In genomic region chr17:43675228-43675627, GRCm38 (mm10) we compare ENCODE assay signal across 11 mouse cellular contexts. TPM values are rescaled to one million over a fixed set of nuclear protein-coding genes. Genes with fewer than 3 reads are reported as not detected.
A peak's percentile ranks its signal among the peaks of the same experiment; 100 is the strongest.
DNase-seq lines count a peak whose midpoint lies in the region; ATAC-seq and TF ChIP-seq lines count a peak whose summit lies in the region.
"Had no signal": no experiment of that assay in that cellular context is flagged by ENCODE, and none has a peak within 500 bp of the region (broad histone marks: within the 10 kb centered on the region; RNA-seq: fewer than 3 reads in every experiment).

No protein-coding gene starts in this region.

- H3K27me3 ChIP-seq in midbrain, embryonic 11.5 days (ENCODE audit: control insufficient read depth, insufficient read depth, low read length) = no peaks in the 10 kb centered on the region
- H3K27me3 ChIP-seq in midbrain, postnatal 0 days (ENCODE audit: insufficient read depth, low read length) = no peaks in the 10 kb centered on the region
- no peaks in the 10 kb centered on the region for H3K27me3 ChIP-seq in forebrain, postnatal 0 days (ENCODE audit: insufficient read depth, low read length)
- H3K27me3 ChIP-seq: neural tube, embryonic 15.5 days had no signal

- H3K36me3 ChIP-seq in midbrain, embryonic 11.5 days (ENCODE audit: control insufficient read depth, insufficient read depth, low read length) = no peaks in the 10 kb centered on the region
- no peaks in the 10 kb centered on the region for H3K36me3 ChIP-seq in midbrain, postnatal 0 days (ENCODE audit: insufficient read depth, low read length)
- H3K36me3 ChIP-seq in forebrain, postnatal 0 days (ENCODE audit: insufficient read depth) = no peaks in the 10 kb centered on the region
- H3K36me3 ChIP-seq: neural tube, embryonic 15.5 days had no signal

- TF ChIP-seq CTCF in midbrain, postnatal 0 days (IDR thresholded peaks at IDR 0.05) = no peak
- no peak for TF ChIP-seq CTCF in forebrain, postnatal 0 days (IDR thresholded peaks at IDR 0.05; ENCODE audit: low read depth)

- DNase-seq in adrenal gland, adult 2 months = peak; percentile 17
- no peak for DNase-seq in adrenal gland, adult 18-20 months (ENCODE audit: low spot score in 2 of 2)
- peak; percentile 21 for DNase-seq in midbrain, embryonic 11.5 days (ENCODE audit: low spot score, missing footprints)
- no peak for DNase-seq in midbrain, postnatal 0 days (ENCODE audit: low spot score)
- DNase-seq in forebrain, postnatal 0 days = no peak
- DNase-seq: gastrocnemius, postnatal 25 days had no signal

- no peak overlapping the region for H3K27ac ChIP-seq in midbrain, embryonic 11.5 days (ENCODE audit: low read depth, low read length)
- no peak overlapping the region for H3K27ac ChIP-seq in midbrain, postnatal 0 days (ENCODE audit: low read depth, low read length)
- no peak overlapping the region for H3K27ac ChIP-seq in forebrain, postnatal 0 days (ENCODE audit: low read depth, low read length)
- H3K27ac ChIP-seq: neural tube, embryonic 15.5 days had no signal

- WGBS in midbrain, embryonic 11.5 days = 86% methylated on average over 1 of the region's 1 CpGs
- WGBS in midbrain, postnatal 0 days = 61% methylated on average over 1 of the region's 1 CpGs
- 50% methylated on average over 1 of the region's 1 CpGs for WGBS in forebrain, postnatal 0 days

- H3K4me3 ChIP-seq in midbrain, embryonic 11.5 days (ENCODE audit: low read depth, low read length) = no peak overlapping the region
- no peak overlapping the region for H3K4me3 ChIP-seq in midbrain, postnatal 0 days (ENCODE audit: low read depth, low read length)
- H3K4me3 ChIP-seq in forebrain, postnatal 0 days (ENCODE audit: low read depth, low read length) = no peak overlapping the region
- H3K4me3 ChIP-seq: neural tube, embryonic 15.5 days had no signal

- no peak for ATAC-seq in midbrain, embryonic 11.5 days (ENCODE audit: low FRiP score)
- ATAC-seq in midbrain, postnatal 0 days (ENCODE audit: low FRiP score) = no peak
- ATAC-seq in hematopoietic stem cell, adult 5-6 weeks (replicated peaks in 1 of 2; ENCODE audit: insufficient read depth in 1 of 2, low FRiP score in 2 of 2, low TSS enrichment in 1 of 2, low read depth in 1 of 2, poor library complexity in 2 of 2, severe bottlenecking in 2 of 2) = peak; percentile 27 to 29; a peak in 2 of 4 replicates
- peak; percentile 74 for ATAC-seq in megakaryocyte, adult 5-6 weeks (ENCODE audit: poor library complexity, severe bottlenecking)
- no peak for ATAC-seq in forebrain, postnatal 0 days
- ATAC-seq in erythroid progenitor cell, adult 5-6 weeks (replicated peaks; ENCODE audit: low FRiP score, poor library complexity, severe bottlenecking) = no peak

- no peak overlapping the region for H3K4me2 ChIP-seq in midbrain, embryonic 11.5 days
- H3K4me2 ChIP-seq in midbrain, postnatal 0 days (ENCODE audit: low read depth, low read length, poor library complexity, severe bottlenecking) = no peak overlapping the region
- no peak overlapping the region for H3K4me2 ChIP-seq in forebrain, postnatal 0 days (ENCODE audit: low read depth)
- H3K4me2 ChIP-seq: neural tube, embryonic 15.5 days had no signal

- H3K9me3 ChIP-seq in midbrain, embryonic 11.5 days (ENCODE audit: control insufficient read depth, low read length) = no peaks in the 10 kb centered on the region
- no peaks in the 10 kb centered on the region for H3K9me3 ChIP-seq in midbrain, postnatal 0 days (ENCODE audit: low read length)
- H3K9me3 ChIP-seq in forebrain, postnatal 0 days (ENCODE audit: low read length) = no peaks in the 10 kb centered on the region
- H3K9me3 ChIP-seq: neural tube, embryonic 15.5 days had no signal

- no peak overlapping the region for H3K9ac ChIP-seq in midbrain, embryonic 11.5 days (ENCODE audit: low read length)
- H3K9ac ChIP-seq in midbrain, postnatal 0 days (replicated peaks; ENCODE audit: low read length, poor library complexity, severe bottlenecking) = no peak overlapping the region
- H3K9ac ChIP-seq in forebrain, postnatal 0 days = no peak overlapping the region
- H3K9ac ChIP-seq: neural tube, embryonic 15.5 days had no signal

- no peaks in the 10 kb centered on the region for H3K4me1 ChIP-seq in midbrain, embryonic 11.5 days (ENCODE audit: control insufficient read depth, insufficient read depth, low read length)
- no peaks in the 10 kb centered on the region for H3K4me1 ChIP-seq in midbrain, postnatal 0 days (ENCODE audit: insufficient read depth, low read length)
- no peaks in the 10 kb centered on the region for H3K4me1 ChIP-seq in forebrain, postnatal 0 days (ENCODE audit: insufficient read depth)
- H3K4me1 ChIP-seq: neural tube, embryonic 15.5 days had no signal

RNA-seq across cellular contexts. Expression of gene Cyp39a1, which starts 8.0 kb away (rescaled TPM):
- total RNA-seq in adrenal gland, adult 2 months (2021) = 1 to 10 TPM; 2.0 to 2.2 TPM
- 0.26 and 0.27 TPM in 2 replicates for polyA plus RNA-seq in adrenal gland, adult 2 months (2012; rRNA removed)
- 1 to 10 TPM; 1.9 to 2.8 TPM for total RNA-seq in adrenal gland, adult 18-20 months (2021)
- 31.4 and 37.0 TPM in 2 replicates for polyA plus RNA-seq in midbrain, embryonic 11.5 days (2014; fragmentation: Nextera tagmentation; extraction: Ambion mirVana)
- 1.3 and 1.5 TPM in 2 replicates for total RNA-seq in midbrain, postnatal 0 days (2014; rRNA removed)
- 5.6 and 6.1 TPM in 2 replicates for polyA plus RNA-seq in midbrain, postnatal 0 days (2015; fragmentation: Nextera tagmentation; extraction: Ambion mirVana)
- 1.4 and 4.2 TPM in 2 replicates for total RNA-seq in hematopoietic stem cell, adult 5-6 weeks (2017)
- total RNA-seq in megakaryocyte, adult 5-6 weeks (2015) = 9.0 and 10.1 TPM in 2 replicates
- total RNA-seq in megakaryocyte, adult 5-6 weeks (2017) = 11.1 and 15.2 TPM in 2 replicates
- total RNA-seq in forebrain, postnatal 0 days (2014; rRNA removed) = 1.2 and 1.7 TPM in 2 replicates
- 7.7 and 8.9 TPM in 2 replicates for polyA plus RNA-seq in forebrain, postnatal 0 days (2015; fragmentation: Nextera tagmentation; extraction: Ambion mirVana)
- total RNA-seq in erythroid progenitor cell, adult 5-6 weeks (2015; ENCODE audit: low replicate concordance) = 1.4 and 3.4 TPM in 2 replicates
- total RNA-seq in erythroid progenitor cell, adult 5-6 weeks (2017; ENCODE audit: low replicate concordance) = 0.13 TPM in 1 of 2 replicates, not detected in the other
- total RNA-seq: megakaryocyte-erythroid progenitor cell, adult 5-6 weeks had no signal

RNA-seq across cellular contexts. Expression of gene Slc25a27, which starts 8.2 kb away (rescaled TPM):
- 1 to 10 TPM; 2.1 to 2.2 TPM for total RNA-seq in adrenal gland, adult 2 months (2021)
- polyA plus RNA-seq in adrenal gland, adult 2 months (2012; rRNA removed) = 2.1 and 3.8 TPM in 2 replicates
- 1 to 10 TPM; 3.2 to 3.4 TPM for total RNA-seq in adrenal gland, adult 18-20 months (2021)
- polyA plus RNA-seq in midbrain, embryonic 11.5 days (2014; fragmentation: Nextera tagmentation; extraction: Ambion mirVana) = 26.8 and 30.8 TPM in 2 replicates
- 44.2 and 60.2 TPM in 2 replicates for total RNA-seq in midbrain, postnatal 0 days (2014; rRNA removed)
- 63.0 and 74.4 TPM in 2 replicates for polyA plus RNA-seq in midbrain, postnatal 0 days (2015; fragmentation: Nextera tagmentation; extraction: Ambion mirVana)
- 11.0 and 13.3 TPM in 2 replicates for total RNA-seq in hematopoietic stem cell, adult 5-6 weeks (2017)
- total RNA-seq in megakaryocyte, adult 5-6 weeks (2015) = 1.6 and 2.1 TPM in 2 replicates
- total RNA-seq in megakaryocyte, adult 5-6 weeks (2017) = 2.0 and 2.2 TPM in 2 replicates
- 48.6 and 61.8 TPM in 2 replicates for total RNA-seq in forebrain, postnatal 0 days (2014; rRNA removed)
- 28.0 and 54.3 TPM in 2 replicates for polyA plus RNA-seq in forebrain, postnatal 0 days (2015; fragmentation: Nextera tagmentation; extraction: Ambion mirVana)
- total RNA-seq in erythroid progenitor cell, adult 5-6 weeks (2015; ENCODE audit: low replicate concordance) = not detected in 2 replicates
- total RNA-seq in erythroid progenitor cell, adult 5-6 weeks (2017; ENCODE audit: low replicate concordance) = 0.13 TPM in 1 of 2 replicates, not detected in the other

RNA-seq across cellular contexts. Expression of gene Tdrd6, which starts 45.1 kb away (rescaled TPM):
- not detected for total RNA-seq in adrenal gland, adult 2 months (2021)
- not detected in 2 replicates for polyA plus RNA-seq in adrenal gland, adult 2 months (2012; rRNA removed)
- total RNA-seq in adrenal gland, adult 18-20 months (2021) = not detected
- not detected in 2 replicates for polyA plus RNA-seq in midbrain, embryonic 11.5 days (2014; fragmentation: Nextera tagmentation; extraction: Ambion mirVana)
- 1.4 and 1.6 TPM in 2 replicates for total RNA-seq in midbrain, postnatal 0 days (2014; rRNA removed)
- 0.75 and 0.86 TPM in 2 replicates for polyA plus RNA-seq in midbrain, postnatal 0 days (2015; fragmentation: Nextera tagmentation; extraction: Ambion mirVana)
- total RNA-seq in hematopoietic stem cell, adult 5-6 weeks (2017) = 0.19 TPM in 1 of 2 replicates, not detected in the other
- total RNA-seq in megakaryocyte, adult 5-6 weeks (2015) = not detected in 2 replicates
- not detected in 2 replicates for total RNA-seq in megakaryocyte, adult 5-6 weeks (2017)
- 1.2 and 2.0 TPM in 2 replicates for total RNA-seq in forebrain, postnatal 0 days (2014; rRNA removed)
- 0.19 and 1.2 TPM in 2 replicates for polyA plus RNA-seq in forebrain, postnatal 0 days (2015; fragmentation: Nextera tagmentation; extraction: Ambion mirVana)
- not detected in 2 replicates for total RNA-seq in erythroid progenitor cell, adult 5-6 weeks (2015; ENCODE audit: low replicate concordance)
- 0.13 TPM in 1 of 2 replicates, not detected in the other for total RNA-seq in erythroid progenitor cell, adult 5-6 weeks (2017; ENCODE audit: low replicate concordance)
- total RNA-seq: gastrocnemius, postnatal 25 days; megakaryocyte-erythroid progenitor cell, adult 5-6 weeks had no signal

Comparison
In these comparisons a context has a peak if more than half of its experiments do, and no peak if none do; other contexts are left out.
1. DNase-seq: peak in adrenal gland, adult 2 months (single experiment) and midbrain, embryonic 11.5 days (single experiment); none in adrenal gland, adult 18-20 months (0 of 2), midbrain, postnatal 0 days (single experiment) and forebrain, postnatal 0 days (single experiment).
2. ATAC-seq: peak in hematopoietic stem cell, adult 5-6 weeks (2 of 2) and megakaryocyte, adult 5-6 weeks (single experiment); none in midbrain, embryonic 11.5 days (single experiment), midbrain, postnatal 0 days (single experiment), forebrain, postnatal 0 days (single experiment) and erythroid progenitor cell, adult 5-6 weeks (single experiment).